Mouse (Mus musculus) limb, embryonic 14.5 days (tissue): ENCODE data around the gene Slc36a1. TPM values are rescaled to one million over a fixed set of nuclear protein-coding genes. Genes with fewer than 3 reads are reported as not detected.

ENCODE experiments used
- ATAC-seq: fragments of 200-750 bp; cut with Nextera tagmentation; 2 replicates; pipeline ENCODE4 v1.8.0; 2017; ENCODE audit warnings: low read depth, moderate number of reproducible peaks, moderate TSS enrichment; ENCODE audit not compliant: low FRiP score
- DNase-seq: peaks from one replicate; pipeline ENCODE4 v3.0.0-alpha.2; 2015; ENCODE audit warnings: low spot score
- H3K27ac ChIP-seq: fragments of 300-500 bp; sonication (generic); replicated peaks from 2 replicates; pipeline ENCODE4 v1.5.1; 2014; ENCODE audit warnings: low read depth, mild to moderate bottlenecking, low read length, moderate library complexity, mixed read lengths
- H3K27me3 ChIP-seq: fragments of 300-500 bp; sonication (generic); 2 replicates; pipeline ENCODE4 v1.6.1; 2014; ENCODE audit warnings: low read length, mixed read lengths; ENCODE audit not compliant: control insufficient read depth, insufficient read depth
- H3K36me3 ChIP-seq: fragments of 300-500 bp; sonication (generic); 2 replicates; pipeline ENCODE4 v1.6.1; 2014; ENCODE audit warnings: mild to moderate bottlenecking, low read length, moderate library complexity, mixed read lengths; ENCODE audit not compliant: control insufficient read depth, insufficient read depth
- H3K4me1 ChIP-seq: fragments of 300-500 bp; sonication (generic); 2 replicates; pipeline ENCODE4 v1.6.1; 2014; ENCODE audit warnings: antibody characterized with exemption, low read length, mixed read lengths; ENCODE audit not compliant: control insufficient read depth, insufficient read depth
- H3K4me2 ChIP-seq: fragments of 300-500 bp; sonication (generic); replicated peaks from 2 replicates; pipeline ENCODE4 v1.6.1; 2014; ENCODE audit warnings: low read depth, mild to moderate bottlenecking, low read length, moderate library complexity; ENCODE audit not compliant: severe bottlenecking
- H3K4me3 ChIP-seq: fragments of 300-500 bp; sonication (generic); replicated peaks from 2 replicates; pipeline ENCODE4 v1.5.1; 2014; ENCODE audit warnings: low read length
- H3K9ac ChIP-seq: fragments of 300-500 bp; sonication (generic); 2 replicates; pipeline ENCODE4 v1.6.1; 2014; ENCODE audit warnings: mild to moderate bottlenecking, low read depth, low read length, moderate library complexity; ENCODE audit not compliant: severe bottlenecking
- H3K9me3 ChIP-seq: fragments of 300-500 bp; sonication (generic); 2 replicates; pipeline ENCODE4 v1.6.1; 2016; ENCODE audit warnings: low read length; ENCODE audit not compliant: control insufficient read depth
- POLR2A ChIP-seq: fragments of 200-500 bp; IDR thresholded peaks from 2 replicates; pipeline ENCODE4 v1.8.0; 2012; ENCODE audit warnings: inconsistent platforms, mild to moderate bottlenecking, moderate library complexity, borderline replicate concordance; ENCODE audit not compliant: insufficient read depth, insufficient read length; ENCODE audit errors: extremely low read depth
- WGBS: fragments of 180-500 bp; shearing (Covaris S2); extraction: QIAGEN DNeasy Blood & Tissue Kit; methylation state at CpG from one replicate; pipeline ENCODE4 v1.1.7; 2014; 5-methylcytosine and 5-hydroxymethylcytosine counted together
- polyA plus RNA-seq, 2 experiments: library from polyadenylated mRNA; depleted of rRNA in 1 of 2; stranded (reverse) in 1 of 2; unstranded in 1 of 2; fragments of >200 nt; fragmentation: Nextera tagmentation in 1 of 2; extraction: Ambion mirVana in 1 of 2; gene quantifications; 2 replicates each; pipeline versions ENCODE4 v1.2.1 to v1.2.3; 2012 to 2014

The Slc36a1 gene
- polyA plus RNA-seq (2012; rRNA removed) (15.9 and 20.2 TPM in 2 replicates), polyA plus RNA-seq (2014; fragmentation: Nextera tagmentation; extraction: Ambion mirVana) (2.1 and 2.6 TPM in 2 replicates)

DNA sequence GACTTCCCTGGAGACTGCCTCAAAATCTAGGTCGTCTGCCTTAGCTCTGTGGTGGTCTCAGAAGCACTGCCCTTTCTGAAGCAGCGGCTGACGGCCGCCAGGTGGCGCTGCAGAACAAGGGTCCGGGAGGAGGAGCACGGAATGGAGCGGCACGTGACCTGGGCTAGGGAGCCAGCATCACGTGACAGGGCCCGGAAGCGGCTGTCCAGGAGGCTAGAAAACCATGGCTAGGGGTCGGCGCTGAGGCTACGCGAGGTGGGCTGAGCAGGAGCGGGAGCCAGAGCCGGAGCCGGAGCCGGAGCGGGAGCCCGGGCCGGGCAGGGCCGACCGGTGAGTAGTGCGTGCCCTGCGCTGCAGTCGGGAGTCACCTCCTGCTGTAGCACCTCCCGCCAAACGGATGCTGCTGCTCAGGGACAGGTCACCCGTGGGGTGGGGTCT is at the start of gene Slc36a1:
Gene Slc36a1 (plus strand): TSS at position 192 of the 438 bp plus-strand sequence.
- ATAC-seq, result peak; percentile 96
- H3K27ac ChIP-seq, result no peak within 1 kb of the TSS

DNA sequence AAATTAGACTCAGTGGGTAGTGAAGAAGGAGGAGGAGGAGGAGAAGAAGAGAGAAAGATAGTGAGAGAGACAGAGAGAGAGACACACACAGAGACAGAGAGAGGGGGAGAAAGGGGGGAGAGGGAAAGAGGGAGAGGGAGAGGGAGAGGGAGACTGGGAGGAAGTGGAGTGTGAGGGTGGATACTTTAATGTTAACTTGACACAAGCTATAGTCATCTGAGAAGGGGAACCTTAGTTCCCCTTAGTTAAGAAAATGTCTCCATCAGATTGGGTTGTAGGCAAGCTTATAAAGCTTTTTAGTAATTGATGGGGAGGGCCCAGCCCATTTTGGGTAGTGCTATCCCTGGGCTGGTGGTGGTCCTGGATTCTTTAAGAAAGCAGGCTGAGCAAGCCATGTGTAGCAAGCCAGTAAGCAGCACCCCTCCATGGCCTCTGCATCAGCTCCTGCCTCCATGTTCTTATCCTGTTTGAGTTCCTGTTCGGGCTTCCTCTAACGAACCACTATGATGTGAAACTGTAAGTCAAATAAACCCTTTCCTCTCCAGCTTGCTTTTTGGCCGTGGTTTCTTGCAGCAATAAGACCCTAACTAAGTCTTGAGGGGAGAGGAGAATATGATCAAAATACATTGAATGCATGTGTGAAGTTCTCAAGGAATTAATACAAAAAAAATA is 49.6 kb upstream of the Slc36a1 start:
- H3K4me3 ChIP-seq, result no peak overlapping the region
- H3K4me2 ChIP-seq, result no peak overlapping the region
- DNase-seq, result no peak
- no peaks in the 10 kb centered on the region for H3K36me3 ChIP-seq
- no peak for TF ChIP-seq POLR2A
- no peak overlapping the region for H3K9ac ChIP-seq
- no peaks in the 10 kb centered on the region for H3K9me3 ChIP-seq
- no peak for ATAC-seq
- H3K27ac ChIP-seq, result no peak overlapping the region
- 43% methylated on average over 3 of the region's 3 CpGs for whole genome bisulfite sequencing
- no peaks in the 10 kb centered on the region for H3K4me1 ChIP-seq
- no peaks in the 10 kb centered on the region for H3K27me3 ChIP-seq

More for the DNA sequence above, at the start of gene Slc36a1:
- Histone ChIP-seq H3K4me1 (peaks cover 4% of the 10 kb centered on the region; the same call in 1 of the 2 replicates), H3K9me3 (no peaks in the 10 kb centered on the region), H3K4me3 (peak within 1 kb of the TSS; percentile 64), H3K9ac (peak within 1 kb of the TSS; percentile 77), H3K27me3 (no peaks in the 10 kb centered on the region), H3K36me3 (no peaks in the 10 kb centered on the region), H3K4me2 (peak within 1 kb of the TSS; percentile 98)
- peak; percentile 93 for DNase-seq
- under 1% methylated on average over 28 of the region's 31 CpGs for WGBS
- 0 out of 2 replicates have a peak, but pooled peaks have one; percentile 9 for TF ChIP-seq POLR2A

DNA sequence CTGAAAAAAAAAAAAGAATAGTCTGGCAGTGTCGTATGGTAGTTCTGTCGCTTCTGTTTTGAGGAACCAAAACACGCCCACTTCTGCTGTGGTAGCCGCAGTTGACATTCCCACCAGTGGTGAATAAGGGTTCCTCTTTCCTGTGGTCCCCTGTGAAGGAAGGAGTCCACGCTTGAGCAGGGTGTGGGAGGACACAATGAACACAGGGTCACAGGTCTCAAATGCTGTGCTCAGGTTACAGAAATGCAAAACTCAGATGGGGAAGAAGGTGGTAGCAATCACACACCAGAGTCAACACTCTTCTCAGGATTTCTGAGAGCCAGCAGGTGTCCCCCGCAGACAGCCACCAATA is 49.1 kb upstream of the Slc36a1 start:
- no peak for TF ChIP-seq POLR2A
- no peak overlapping the region for H3K4me2 ChIP-seq
- no peaks in the 10 kb centered on the region for H3K27me3 ChIP-seq
- no peak for ATAC-seq
- H3K4me1 ChIP-seq, result no peaks in the 10 kb centered on the region
- DNase-seq, result no peak
- 73% methylated on average over 6 of the region's 6 CpGs for WGBS
- H3K27ac ChIP-seq, result no peak overlapping the region
- no peak overlapping the region for H3K4me3 ChIP-seq
- no peaks in the 10 kb centered on the region for H3K9me3 ChIP-seq
- no peak overlapping the region for H3K9ac ChIP-seq
- H3K36me3 ChIP-seq, result no peaks in the 10 kb centered on the region

DNA sequence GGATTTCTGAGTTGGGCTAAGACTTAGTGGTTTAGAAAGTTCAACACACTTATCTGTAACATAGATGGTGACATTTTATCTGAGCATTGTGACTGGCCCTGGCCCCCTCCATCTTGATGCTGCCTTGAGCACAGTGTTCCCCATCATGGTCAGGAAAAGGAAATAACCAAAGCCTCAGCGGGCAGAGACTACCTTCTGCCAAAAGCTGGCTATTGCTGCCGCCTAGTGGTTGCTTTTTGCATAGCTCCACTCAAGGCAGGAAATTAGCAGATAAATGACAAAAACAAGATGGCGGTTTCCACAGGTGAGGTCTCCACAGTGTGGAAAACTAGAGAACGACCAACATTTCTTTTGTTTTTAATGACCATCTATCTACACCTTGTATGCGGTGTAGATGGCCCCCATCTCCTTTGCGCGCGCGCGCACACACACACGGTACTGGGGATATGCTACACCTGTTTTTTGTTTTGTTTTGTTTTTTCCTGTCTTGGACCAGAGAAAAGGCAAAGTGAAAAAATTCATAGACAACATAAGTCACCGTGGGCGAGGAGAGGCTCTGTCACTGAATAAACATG is 45.3 kb upstream of the Slc36a1 start:
- Histone ChIP-seq H3K9ac (no peak overlapping the region), H3K27ac (no peak overlapping the region), H3K27me3 (no peaks in the 10 kb centered on the region), H3K36me3 (no peaks in the 10 kb centered on the region), H3K4me2 (no peak overlapping the region), H3K9me3 (no peaks in the 10 kb centered on the region), H3K4me1 (no peaks in the 10 kb centered on the region), H3K4me3 (no peak overlapping the region)
- DNase-seq, result peak; percentile 64
- 55% methylated on average over 13 of the region's 13 CpGs for WGBS
- no peak for TF ChIP-seq POLR2A
- no peak for ATAC-seq

DNA sequence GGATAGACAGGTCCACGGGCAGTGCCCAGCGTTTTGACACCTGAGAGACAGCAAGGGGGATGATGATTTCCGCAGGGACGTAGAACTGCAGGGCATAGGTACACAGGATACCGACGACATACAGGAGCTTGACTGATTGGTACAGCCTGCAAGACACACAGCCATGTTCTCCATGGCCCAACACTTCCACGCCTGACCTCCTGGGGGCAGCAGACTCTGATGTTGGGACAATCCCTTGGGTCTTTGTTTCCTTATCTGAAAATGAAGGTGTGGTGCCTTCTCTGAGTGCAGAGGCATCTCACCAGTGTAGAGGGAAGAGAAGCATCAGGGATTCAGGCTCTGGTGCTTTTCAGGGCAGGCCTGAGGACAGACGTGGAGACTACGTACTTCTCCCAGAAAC is 41.5 kb upstream of the Slc36a1 start:
- Histone ChIP-seq H3K9ac (no peak overlapping the region), H3K36me3 (no peaks in the 10 kb centered on the region), H3K4me2 (no peak overlapping the region), H3K4me1 (no peaks in the 10 kb centered on the region), H3K4me3 (no peak overlapping the region), H3K9me3 (no peaks in the 10 kb centered on the region), H3K27ac (no peak overlapping the region), H3K27me3 (no peaks in the 10 kb centered on the region)
- DNase-seq (no peak), ATAC-seq (no peak)
- no peak for TF ChIP-seq POLR2A
- 46% methylated on average over 9 of the region's 9 CpGs for WGBS
